Mouse (Mus musculus) heart, embryonic 11.5 days (tissue): ENCODE data around the gene Htr5b. TPM values are rescaled to one million over a fixed set of nuclear protein-coding genes. Genes with fewer than 3 reads are reported as not detected.

Experiments used
- ATAC-seq: fragments of 200-750 bp; cut with Nextera tagmentation; replicated peaks from 2 replicates; pipeline ENCODE4 v1.8.0; 2017; ENCODE audit warnings: moderate library complexity; ENCODE audit not compliant: insufficient number of reproducible peaks, low FRiP score, low TSS enrichment
- H3K27ac ChIP-seq: fragments of 300-500 bp; sonication (generic); 2 replicates; pipeline ENCODE4 v1.5.1; 2014; ENCODE audit warnings: mild to moderate bottlenecking, low read depth, low read length
- H3K27me3 ChIP-seq: fragments of 300-500 bp; sonication (generic); 2 replicates; pipeline ENCODE4 v1.6.1; 2014; ENCODE audit warnings: mild to moderate bottlenecking, low read length, mixed read lengths; ENCODE audit not compliant: control insufficient read depth, insufficient read depth
- H3K36me3 ChIP-seq: fragments of 300-500 bp; sonication (generic); 2 replicates; pipeline ENCODE4 v1.6.1; 2014; ENCODE audit warnings: mild to moderate bottlenecking, low read length, moderate library complexity, mixed read lengths; ENCODE audit not compliant: control insufficient read depth, insufficient read depth
- H3K4me1 ChIP-seq: fragments of 300-500 bp; sonication (generic); 2 replicates; pipeline ENCODE4 v1.6.1; 2014; ENCODE audit warnings: low read length; ENCODE audit not compliant: control insufficient read depth, insufficient read depth
- H3K4me2 ChIP-seq: fragments of 300-500 bp; sonication (generic); 2 replicates; pipeline ENCODE4 v1.6.1; 2014; ENCODE audit warnings: mild to moderate bottlenecking, moderate library complexity
- H3K4me3 ChIP-seq: fragments of 300-500 bp; sonication (generic); 2 replicates; pipeline ENCODE4 v1.5.1; 2014; ENCODE audit warnings: low read depth, low read length
- H3K9ac ChIP-seq: fragments of 300-500 bp; sonication (generic); 2 replicates; pipeline ENCODE4 v1.6.1; 2014; ENCODE audit warnings: mild to moderate bottlenecking, low read depth, low read length, moderate library complexity
- H3K9me3 ChIP-seq: fragments of 300-500 bp; sonication (generic); replicated peaks from 2 replicates; pipeline ENCODE4 v1.6.1; 2016; ENCODE audit warnings: low read length; ENCODE audit not compliant: control insufficient read depth
- WGBS: fragments of 180-500 bp; shearing (Covaris S2); extraction: QIAGEN DNeasy Blood & Tissue Kit; methylation state at CpG from one replicate; pipeline ENCODE4 v1.1.7; 2014; ENCODE audit not compliant: insufficient replicate concordance; 5-methylcytosine and 5-hydroxymethylcytosine counted together
- polyA plus RNA-seq: library from polyadenylated mRNA; unstranded; fragments of >200 nt; fragmentation: Nextera tagmentation; extraction: Ambion mirVana; gene quantifications from 2 replicates; pipeline ENCODE4 v1.2.1, GENCODE M21; 2014

Htr5b gene
- polyA plus RNA-seq, 1 experiment from 2014 or later, result 0.26 TPM

- no peak overlapping the region for H3K9ac ChIP-seq
- peaks cover 16% of the 10 kb centered on the region for H3K36me3 ChIP-seq
- H3K27me3 ChIP-seq, result no peaks in the 10 kb centered on the region
- no peak overlapping the region for H3K27ac ChIP-seq
- H3K4me3 ChIP-seq, result no peak overlapping the region
- ATAC-seq, result no peak
- H3K4me1 ChIP-seq, result no peaks in the 10 kb centered on the region
- 70% methylated on average over 12 of the region's 12 CpGs for WGBS
- H3K9me3 ChIP-seq, result no peaks in the 10 kb centered on the region
- no peak overlapping the region for H3K4me2 ChIP-seq
Measured at GRCm38 (mm10) chr1:121478284-121478980, 49.8 kb downstream of the Htr5b start.

GRCm38 (mm10) chr1:121477716-121478115 is 50.5 kb downstream of the Htr5b start:
- Histone ChIP-seq H3K4me1 (no peaks in the 10 kb centered on the region), H3K4me2 (no peak overlapping the region), H3K36me3 (peaks cover 10% of the 10 kb centered on the region; the same call in 1 of the 2 replicates), H3K4me3 (no peak overlapping the region), H3K9me3 (no peaks in the 10 kb centered on the region), H3K9ac (no peak overlapping the region), H3K27me3 (no peaks in the 10 kb centered on the region), H3K27ac (no peak overlapping the region)
- 91% methylated on average over 5 of the region's 5 CpGs for WGBS
- ATAC-seq, result no peak

- H3K9ac ChIP-seq, result no peak overlapping the region
- no peak overlapping the region for H3K4me2 ChIP-seq
- H3K27me3 ChIP-seq, result no peaks in the 10 kb centered on the region
- H3K36me3 ChIP-seq, result no peaks in the 10 kb centered on the region
- no peaks in the 10 kb centered on the region for H3K9me3 ChIP-seq
- ATAC-seq, result no peak
- H3K4me3 ChIP-seq, result no peak overlapping the region
- 80% methylated on average over 5 of the region's 5 CpGs for WGBS
- H3K4me1 ChIP-seq, result no peaks in the 10 kb centered on the region
- H3K27ac ChIP-seq, result no peak overlapping the region
Measured at GRCm38 (mm10) chr1:121471503-121471902, 56.8 kb downstream of the Htr5b start.

DNA sequence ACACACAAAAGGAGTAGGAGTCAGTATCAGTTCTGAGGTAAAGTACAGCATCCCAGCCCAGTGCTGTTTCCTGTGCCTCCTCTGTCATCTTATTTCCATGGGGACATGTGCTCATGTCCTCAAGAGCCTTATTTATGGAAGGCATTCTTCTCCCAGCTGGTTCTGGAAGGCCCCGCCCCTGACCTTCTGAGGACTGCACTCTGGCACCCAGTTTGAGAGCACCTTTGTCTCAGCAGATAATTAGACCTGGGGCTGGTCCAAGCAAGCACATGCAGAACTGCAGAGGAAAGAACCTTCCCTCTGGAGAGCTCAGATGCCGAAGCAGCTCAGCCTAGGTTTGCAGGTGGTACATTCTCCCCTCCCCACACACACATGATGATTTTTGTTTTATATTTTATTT is 60.0 kb downstream of the Htr5b start:
- Histone ChIP-seq H3K4me2 (no peak overlapping the region), H3K36me3 (no peaks in the 10 kb centered on the region), H3K27ac (no peak overlapping the region), H3K9me3 (no peaks in the 10 kb centered on the region), H3K9ac (no peak overlapping the region), H3K4me3 (no peak overlapping the region), H3K27me3 (no peaks in the 10 kb centered on the region), H3K4me1 (no peaks in the 10 kb centered on the region)
- no peak for ATAC-seq
- WGBS, result 75% methylated on average over 2 of the region's 2 CpGs

- no peak overlapping the region for H3K9ac ChIP-seq
- H3K27me3 ChIP-seq, result no peaks in the 10 kb centered on the region
- H3K27ac ChIP-seq, result no peak overlapping the region
- no peaks in the 10 kb centered on the region for H3K9me3 ChIP-seq
- no peaks in the 10 kb centered on the region for H3K4me1 ChIP-seq
- no peak overlapping the region for H3K4me2 ChIP-seq
- no peak overlapping the region for H3K4me3 ChIP-seq
- no peaks in the 10 kb centered on the region; the same call in 1 of the 2 replicates for H3K36me3 ChIP-seq
- no peak for ATAC-seq
- 82% methylated on average over 3 of the region's 3 CpGs for WGBS
Measured at GRCm38 (mm10) chr1:121466276-121466675, 62.0 kb downstream of the Htr5b start.

- Histone ChIP-seq H3K4me3 (no peak overlapping the region), H3K27ac (no peak overlapping the region), H3K9me3 (no peaks in the 10 kb centered on the region), H3K4me1 (no peaks in the 10 kb centered on the region), H3K9ac (no peak overlapping the region), H3K4me2 (no peak overlapping the region), H3K27me3 (no peaks in the 10 kb centered on the region), H3K36me3 (no peaks in the 10 kb centered on the region; the same call in 1 of the 2 replicates)
- no peak for ATAC-seq
- 74% methylated on average over 7 of the region's 7 CpGs for WGBS
Measured at GRCm38 (mm10) chr1:121463806-121464205, 64.5 kb downstream of the Htr5b start.

DNA sequence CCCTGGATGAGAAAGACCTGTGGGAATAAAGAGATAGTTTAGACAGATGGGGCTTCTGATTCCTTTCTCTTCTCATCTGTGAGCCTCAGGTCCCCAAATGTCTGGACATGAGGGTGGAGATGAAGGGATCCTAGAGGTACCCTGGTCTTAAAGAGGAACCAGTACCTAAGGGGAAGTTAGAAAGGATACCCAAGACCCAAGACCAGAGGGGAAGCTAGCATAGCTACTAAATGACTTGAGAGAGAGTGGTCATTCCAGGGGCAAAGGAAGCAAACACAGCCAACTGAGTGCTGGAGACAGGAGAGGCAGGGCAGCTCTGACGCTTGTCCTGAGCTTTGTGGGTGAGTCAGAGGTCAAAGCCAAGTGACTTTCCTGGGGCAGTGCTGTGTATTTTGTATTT is 65.6 kb downstream of the Htr5b start:
- no peak overlapping the region for H3K27ac ChIP-seq
- WGBS, result 76% methylated on average over 1 of the region's 1 CpGs
- H3K27me3 ChIP-seq, result no peaks in the 10 kb centered on the region
- no peak overlapping the region for H3K4me3 ChIP-seq
- H3K9ac ChIP-seq, result no peak overlapping the region
- H3K9me3 ChIP-seq, result no peaks in the 10 kb centered on the region
- no peak overlapping the region for H3K4me2 ChIP-seq
- no peaks in the 10 kb centered on the region for H3K4me1 ChIP-seq
- ATAC-seq, result no peak
- no peaks in the 10 kb centered on the region; the same call in 1 of the 2 replicates for H3K36me3 ChIP-seq

- no peak overlapping the region for H3K9ac ChIP-seq
- H3K27ac ChIP-seq, result no peak overlapping the region
- no peak for ATAC-seq
- H3K27me3 ChIP-seq, result no peaks in the 10 kb centered on the region
- no peak overlapping the region for H3K4me2 ChIP-seq
- H3K9me3 ChIP-seq, result no peaks in the 10 kb centered on the region
- no peaks in the 10 kb centered on the region for H3K4me1 ChIP-seq
- H3K4me3 ChIP-seq, result no peak overlapping the region
- no peaks in the 10 kb centered on the region; the same call in 1 of the 2 replicates for H3K36me3 ChIP-seq
- 82% methylated on average over 7 of the region's 7 CpGs for WGBS
Measured at GRCm38 (mm10) chr1:121461895-121462294, 66.4 kb downstream of the Htr5b start.

DNA sequence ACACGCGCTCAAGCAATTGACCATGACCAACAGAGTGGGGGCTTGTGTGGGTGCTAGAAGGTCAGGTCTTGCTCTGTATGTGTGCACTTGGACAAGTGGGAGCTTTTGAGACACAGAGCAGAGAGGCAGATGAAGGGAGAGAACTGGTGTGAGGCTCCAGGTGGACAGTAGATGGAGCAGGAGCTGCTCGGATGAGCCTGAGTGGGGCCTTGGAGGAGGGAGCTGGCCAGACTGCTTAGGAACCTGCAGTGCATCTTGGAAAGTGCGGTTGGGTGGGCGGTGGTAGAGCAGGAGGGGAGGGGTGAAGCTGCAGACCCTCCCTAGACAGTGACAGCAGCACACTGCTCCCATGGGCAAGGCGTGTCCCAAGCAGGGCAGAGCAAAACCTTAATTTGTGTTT is 68.2 kb downstream of the Htr5b start:
- WGBS, result 65% methylated on average over 6 of the region's 6 CpGs
- H3K4me2 ChIP-seq, result no peak overlapping the region
- H3K9me3 ChIP-seq, result no peaks in the 10 kb centered on the region
- H3K27ac ChIP-seq, result no peak overlapping the region
- H3K4me3 ChIP-seq, result no peak overlapping the region
- no peaks in the 10 kb centered on the region; the same call in 1 of the 2 replicates for H3K36me3 ChIP-seq
- ATAC-seq, result no peak
- H3K4me1 ChIP-seq, result no peaks in the 10 kb centered on the region
- no peak overlapping the region for H3K9ac ChIP-seq
- H3K27me3 ChIP-seq, result no peaks in the 10 kb centered on the region
